Mouse (Mus musculus) megakaryocyte, embryonic 14.5 days (primary cell): ENCODE measurements around the gene Osbpl3.

Experiments used
- FLI1 ChIP-seq: IDR thresholded peaks from 2 replicates; pipeline ENCODE4 v1.6.1; 2012; ENCODE audit warnings: low read length, inconsistent platforms, mixed read lengths
- GATA1 ChIP-seq: IDR thresholded peaks from 3 replicates; pipeline ENCODE4 v1.6.1; 2012; ENCODE audit warnings: mixed read lengths, low read length, inconsistent platforms, borderline replicate concordance

GRCm38 (mm10) chr6:50394432-50394831 lies 61.6 kb downstream of the Osbpl3 start:
- TF ChIP-seq GATA1 (no peak), FLI1 (no peak)
